Mouse (Mus musculus) limb, embryonic 11.5 days (tissue): Measurements from ENCODE around the gene Gdpd1. TPM values are rescaled to one million over a fixed set of nuclear protein-coding genes. Genes with fewer than 3 reads are reported as not detected.

ENCODE experiments used
- ATAC-seq: fragments of 200-750 bp; cut with Nextera tagmentation; 2 replicates; pipeline ENCODE4 v1.8.0; 2017; ENCODE audit warnings: low read depth; ENCODE audit not compliant: insufficient number of reproducible peaks, low FRiP score, low TSS enrichment
- DNase-seq: peaks from one replicate; pipeline ENCODE4 v3.0.0-alpha.2; 2015; ENCODE audit warnings: low spot score
- H3K27ac ChIP-seq: fragments of 300-500 bp; sonication (generic); replicated peaks from 2 replicates; pipeline ENCODE4 v1.5.1; 2014; ENCODE audit warnings: low read depth, mild to moderate bottlenecking, low read length
- H3K27me3 ChIP-seq: fragments of 300-500 bp; sonication (generic); 2 replicates; pipeline ENCODE4 v1.6.1; 2014; ENCODE audit warnings: mild to moderate bottlenecking, low read length, mixed read lengths; ENCODE audit not compliant: control insufficient read depth, insufficient read depth
- H3K36me3 ChIP-seq: fragments of 300-500 bp; sonication (generic); 2 replicates; pipeline ENCODE4 v1.6.1; 2014; ENCODE audit warnings: mild to moderate bottlenecking, low read length, moderate library complexity, mixed read lengths; ENCODE audit not compliant: control insufficient read depth, insufficient read depth
- H3K4me1 ChIP-seq: fragments of 300-500 bp; sonication (generic); 2 replicates; pipeline ENCODE4 v1.6.1; 2014; ENCODE audit warnings: low read length, mixed read lengths; ENCODE audit not compliant: control insufficient read depth, insufficient read depth
- H3K4me2 ChIP-seq: fragments of 300-500 bp; sonication (generic); 2 replicates; pipeline ENCODE4 v1.6.1; 2014; ENCODE audit warnings: low read depth, mild to moderate bottlenecking, moderate library complexity; ENCODE audit not compliant: severe bottlenecking
- H3K4me3 ChIP-seq: fragments of 300-500 bp; sonication (generic); 2 replicates; pipeline ENCODE4 v1.5.1; 2014; ENCODE audit warnings: low read depth, low read length
- H3K9ac ChIP-seq: fragments of 300-500 bp; sonication (generic); 2 replicates; pipeline ENCODE4 v1.6.1; 2014; ENCODE audit warnings: mild to moderate bottlenecking, low read length
- H3K9me3 ChIP-seq: fragments of 300-500 bp; sonication (generic); 2 replicates; pipeline ENCODE4 v1.6.1; 2016; ENCODE audit warnings: low read length; ENCODE audit not compliant: control insufficient read depth
- WGBS: fragments of 180-500 bp; shearing (Covaris S2); extraction: QIAGEN DNeasy Blood & Tissue Kit; methylation state at CpG from one replicate; pipeline ENCODE4 v1.1.7; 2014; 5-methylcytosine and 5-hydroxymethylcytosine counted together
- polyA plus RNA-seq: library from polyadenylated mRNA; unstranded; fragments of >200 nt; fragmentation: Nextera tagmentation; extraction: Ambion mirVana; gene quantifications from 2 replicates; pipeline ENCODE4 v1.2.1, GENCODE M21; 2014

The Gdpd1 gene
- polyA plus RNA-seq, 1 experiment from 2014 or later, result 27.1 TPM

- Histone ChIP-seq H3K4me2 (no peak overlapping the region), H3K4me1 (no peaks in the 10 kb centered on the region), H3K9me3 (no peaks in the 10 kb centered on the region), H3K9ac (no peak overlapping the region), H3K4me3 (no peak overlapping the region), H3K27me3 (no peaks in the 10 kb centered on the region), H3K36me3 (no peaks in the 10 kb centered on the region), H3K27ac (no peak overlapping the region)
- WGBS, result 83% methylated on average over 10 of the region's 10 CpGs
- DNase-seq, result no peak
- ATAC-seq, result no peak
Measured at GRCm38 (mm10) chr11:87002078-87002829, 71.6 kb downstream of the Gdpd1 start.

- DNase-seq (no peak), ATAC-seq (no peak)
- Histone ChIP-seq H3K36me3 (no peaks in the 10 kb centered on the region), H3K27me3 (no peaks in the 10 kb centered on the region), H3K9ac (no peak overlapping the region), H3K4me1 (no peaks in the 10 kb centered on the region), H3K9me3 (no peaks in the 10 kb centered on the region), H3K4me3 (no peak overlapping the region), H3K27ac (no peak overlapping the region), H3K4me2 (no peak overlapping the region)
- WGBS, result 86% methylated on average over 8 of the region's 8 CpGs
Measured at GRCm38 (mm10) chr11:87001217-87001616, 72.6 kb downstream of the Gdpd1 start.

GRCm38 (mm10) chr11:86996266-86996665, 77.6 kb downstream of the Gdpd1 start:
- no peak overlapping the region for H3K4me2 ChIP-seq
- H3K4me1 ChIP-seq, result peaks cover 3% of the 10 kb centered on the region; the same call in 1 of the 2 replicates
- no peak overlapping the region for H3K4me3 ChIP-seq
- ATAC-seq (no peak), DNase-seq (no peak)
- 59% methylated on average over 2 of the region's 2 CpGs for WGBS
- H3K27ac ChIP-seq, result no peak overlapping the region
- H3K9me3 ChIP-seq, result no peaks in the 10 kb centered on the region
- no peak overlapping the region for H3K9ac ChIP-seq
- no peaks in the 10 kb centered on the region for H3K36me3 ChIP-seq
- H3K27me3 ChIP-seq, result no peaks in the 10 kb centered on the region

- H3K9ac ChIP-seq, result no peak overlapping the region
- H3K4me3 ChIP-seq, result no peak overlapping the region
- WGBS, result 48% methylated on average over 6 of the region's 6 CpGs
- no peaks in the 10 kb centered on the region for H3K36me3 ChIP-seq
- peaks cover 3% of the 10 kb centered on the region for H3K4me1 ChIP-seq
- no peak overlapping the region for H3K4me2 ChIP-seq
- H3K27ac ChIP-seq, result no peak overlapping the region
- ATAC-seq, result no peak
- DNase-seq, result peak; percentile 70
- H3K27me3 ChIP-seq, result no peaks in the 10 kb centered on the region
- H3K9me3 ChIP-seq, result no peaks in the 10 kb centered on the region
Measured at GRCm38 (mm10) chr11:86995625-86996221, 78.1 kb downstream of the Gdpd1 start.

- no peak for DNase-seq
- H3K9me3 ChIP-seq, result no peaks in the 10 kb centered on the region
- peaks cover 6% of the 10 kb centered on the region for H3K4me1 ChIP-seq
- no peak overlapping the region for H3K4me3 ChIP-seq
- H3K27ac ChIP-seq, result no peak overlapping the region
- H3K36me3 ChIP-seq, result no peaks in the 10 kb centered on the region
- H3K4me2 ChIP-seq, result no peak overlapping the region
- ATAC-seq, result no peak
- H3K9ac ChIP-seq, result no peak overlapping the region
- 41% methylated on average over 10 of the region's 10 CpGs for WGBS
- no peaks in the 10 kb centered on the region for H3K27me3 ChIP-seq
Measured at GRCm38 (mm10) chr11:86994791-86995624, 78.9 kb downstream of the Gdpd1 start.

GRCm38 (mm10) chr11:86994330-86994729, 79.5 kb downstream of the Gdpd1 start:
- H3K9me3 ChIP-seq, result no peaks in the 10 kb centered on the region

GRCm38 (mm10) chr11:86993041-86994037, 80.5 kb downstream of the Gdpd1 start, which contains the start of gene Ypel2:
Gene Ypel2 (minus strand): TSS chr11:86993707.
- Histone ChIP-seq H3K27me3 (no peaks in the 10 kb centered on the region), H3K4me2 (peak within 1 kb of the TSS; percentile 50), H3K9me3 (no peaks in the 10 kb centered on the region), H3K36me3 (no peaks in the 10 kb centered on the region), H3K27ac (peak within 1 kb of the TSS; percentile 88), H3K4me1 (peaks cover 6% of the 10 kb centered on the region), H3K9ac (peak within 1 kb of the TSS; percentile 76), H3K4me3 (peak within 1 kb of the TSS; percentile 96)
- under 1% methylated on average over 95 of the region's 96 CpGs for WGBS
- DNase-seq (peak; percentile 95), ATAC-seq (peak; percentile 99)

More at GRCm38 (mm10) chr11:86994330-86994729, 79.5 kb downstream of the Gdpd1 start:
- Histone ChIP-seq H3K27me3 (no peaks in the 10 kb centered on the region), H3K9ac (0 out of 2 replicates have a peak overlapping the region, but pooled peaks have one; percentile 38), H3K36me3 (no peaks in the 10 kb centered on the region), H3K4me2 (peak overlapping the region; percentile 50), H3K4me3 (peak overlapping the region; percentile 96), H3K27ac (no peak overlapping the region), H3K4me1 (peaks cover 6% of the 10 kb centered on the region)
- WGBS, result 22% methylated on average over 6 of the region's 6 CpGs
- peak; percentile 19 for DNase-seq
- no peak for ATAC-seq
